Mouse (Mus musculus): Measurements from ENCODE around the gene Avl9.

Gene Avl9

DNA sequence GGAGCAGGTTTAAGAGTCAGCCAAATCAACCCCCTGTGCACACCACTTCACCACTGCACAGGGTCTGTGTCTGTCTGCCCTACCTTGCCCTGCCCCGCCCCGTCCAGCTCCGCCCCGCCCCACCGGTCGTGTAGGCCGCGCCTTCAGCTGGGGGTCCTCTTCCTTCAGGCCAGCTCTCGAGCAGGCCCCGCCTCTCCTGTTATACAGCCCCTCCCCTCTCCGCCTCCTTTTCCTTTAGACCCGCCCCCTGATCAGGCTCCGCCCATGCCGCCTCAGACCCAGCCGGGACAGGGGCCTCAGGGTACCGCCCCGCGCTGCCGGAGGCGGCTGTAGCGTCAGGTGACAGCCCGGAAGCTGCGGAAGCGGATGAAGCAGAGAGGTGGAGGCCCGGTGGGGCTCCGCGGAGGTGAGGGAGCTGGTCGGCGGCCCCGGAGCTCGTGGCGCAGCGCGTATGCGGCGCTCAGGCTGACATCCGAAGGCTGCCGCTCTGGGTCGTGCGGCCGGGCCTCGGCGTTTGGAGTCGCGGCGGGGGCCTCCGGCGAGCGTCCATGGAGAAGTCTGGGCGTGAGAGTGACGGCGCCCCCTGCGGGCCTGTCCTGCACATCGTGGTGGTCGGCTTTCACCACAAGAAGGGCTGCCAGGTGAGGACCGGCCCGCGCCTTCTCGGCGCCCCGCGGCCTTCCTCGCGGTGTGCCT is at the start of gene Avl9:
TSS of gene Avl9 (plus strand) at position 326 of the 696 bp plus-strand sequence.
- DNase-seq, result peak; percentile 98

DNA sequence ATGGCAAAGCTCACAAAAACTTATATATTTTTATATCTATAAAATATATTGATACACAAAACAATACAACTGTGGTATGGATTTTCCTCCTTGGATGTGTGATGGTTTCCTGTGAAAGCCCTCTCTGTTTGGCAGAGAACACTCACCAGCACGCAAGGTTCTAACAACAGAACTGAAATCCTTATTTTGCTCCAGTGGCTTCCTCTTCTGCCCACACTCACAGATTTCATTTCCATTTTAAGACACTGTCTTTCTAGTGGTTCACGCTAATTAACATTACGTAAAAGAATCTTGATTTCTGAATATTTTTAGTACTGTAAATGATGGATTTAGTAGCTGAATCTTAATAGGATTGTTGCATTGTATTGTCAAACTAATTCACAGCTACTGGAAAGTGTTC is 26.5 kb upstream of the Avl9 start:
- no peak for DNase-seq

- peak; percentile 38 for DNase-seq
Measured at GRCm38 (mm10) chr6:56691205-56691604, 23.5 kb upstream of the Avl9 start.

DNA sequence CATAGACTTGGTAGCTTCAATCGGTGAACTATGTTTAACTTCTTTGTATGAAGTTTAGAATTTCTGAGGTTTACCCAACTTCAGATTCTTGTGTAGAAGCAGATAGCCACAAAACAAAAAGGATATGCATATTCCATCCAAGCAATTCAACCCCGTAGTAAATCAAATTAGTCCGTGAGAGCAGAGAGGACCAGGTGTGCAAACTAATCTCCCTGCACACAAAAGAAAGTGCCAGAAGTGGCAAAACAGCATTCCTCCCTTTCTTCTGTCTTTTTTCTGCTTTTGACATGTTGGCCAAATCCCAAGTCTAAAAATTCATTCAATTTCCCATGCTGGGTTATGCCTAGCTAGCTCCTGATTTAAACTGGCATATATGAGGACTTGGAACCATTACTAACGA is 22.3 kb upstream of the Avl9 start:
- DNase-seq, result no peak

DNA sequence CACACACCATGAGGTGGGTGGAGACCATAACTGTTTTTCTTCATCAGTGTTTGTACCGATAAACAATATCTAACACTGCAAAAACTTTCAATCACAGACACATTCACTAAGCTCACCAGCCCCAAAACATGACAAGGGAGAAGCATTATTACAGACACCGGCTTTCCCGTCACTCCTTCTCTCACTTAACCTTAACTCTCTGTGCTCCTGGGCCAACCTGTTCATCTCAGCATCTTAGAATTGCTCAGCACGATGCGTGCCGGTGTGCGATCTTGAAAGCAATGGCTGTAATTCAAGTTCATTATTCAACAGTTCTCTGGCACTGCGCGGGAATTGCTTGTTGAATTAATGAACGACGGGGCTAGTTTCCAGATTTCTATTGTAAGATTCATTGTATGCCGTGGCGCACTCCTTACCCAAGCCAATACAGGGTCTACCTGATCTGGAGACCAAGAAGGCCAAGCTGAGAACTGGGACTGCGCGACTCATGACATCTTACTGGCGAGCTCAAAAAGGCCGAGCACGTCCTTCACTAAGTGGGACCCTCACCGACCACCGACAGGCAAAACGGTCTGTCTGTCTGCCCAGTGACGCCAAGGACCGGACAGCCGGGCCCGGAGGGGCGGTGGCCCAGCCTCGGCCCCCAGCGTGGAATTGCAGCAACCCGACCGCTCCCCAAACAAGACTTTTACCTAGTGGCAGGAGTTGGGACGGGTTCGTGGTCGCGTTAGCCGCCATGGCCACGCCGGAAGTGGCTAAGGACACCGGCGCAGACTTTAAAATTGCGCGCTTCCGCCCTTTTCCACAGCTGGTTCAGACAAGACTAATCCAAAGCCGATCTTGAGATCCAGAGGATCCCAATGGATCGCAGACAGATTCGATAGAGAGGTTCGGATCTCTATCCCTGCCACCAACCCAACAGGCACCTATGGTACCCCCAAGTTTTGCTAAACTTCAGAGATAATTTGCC is 10.5 kb upstream of the Avl9 start, which contains the start of gene Lsm5:
TSS of gene Lsm5 (minus strand) at position 780 of the 970 bp plus-strand sequence.
- peak; percentile 86 for DNase-seq

DNA sequence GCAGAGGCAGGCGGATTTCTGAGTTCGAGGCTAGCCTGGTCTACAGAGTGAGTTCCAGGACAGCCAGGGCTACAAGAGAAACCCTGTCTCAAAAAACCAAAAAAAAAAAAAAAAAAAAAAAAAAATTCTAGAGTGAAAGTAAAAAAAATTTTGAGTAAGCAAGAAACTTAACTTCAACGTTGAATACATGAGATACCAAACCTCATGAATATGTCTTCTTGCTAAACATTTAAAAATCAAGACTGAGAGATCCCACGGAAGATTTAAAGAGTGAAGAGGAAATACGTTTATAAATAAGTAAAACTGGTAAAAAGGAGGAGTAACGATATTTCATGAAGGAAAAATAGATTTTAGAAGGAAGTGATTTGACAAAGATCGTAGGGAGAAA is 519 bp upstream of the Avl9 start:
- no peak for DNase-seq

GRCm38 (mm10) chr6:56715270-56715666 is 569 bp downstream of the Avl9 start:
- DNase-seq, result no peak

- no peak for DNase-seq
Measured at GRCm38 (mm10) chr6:56719071-56719470, 4.4 kb downstream of the Avl9 start.

- DNase-seq, result no peak
Measured at GRCm38 (mm10) chr6:56720877-56721276, 6.2 kb downstream of the Avl9 start.

DNA sequence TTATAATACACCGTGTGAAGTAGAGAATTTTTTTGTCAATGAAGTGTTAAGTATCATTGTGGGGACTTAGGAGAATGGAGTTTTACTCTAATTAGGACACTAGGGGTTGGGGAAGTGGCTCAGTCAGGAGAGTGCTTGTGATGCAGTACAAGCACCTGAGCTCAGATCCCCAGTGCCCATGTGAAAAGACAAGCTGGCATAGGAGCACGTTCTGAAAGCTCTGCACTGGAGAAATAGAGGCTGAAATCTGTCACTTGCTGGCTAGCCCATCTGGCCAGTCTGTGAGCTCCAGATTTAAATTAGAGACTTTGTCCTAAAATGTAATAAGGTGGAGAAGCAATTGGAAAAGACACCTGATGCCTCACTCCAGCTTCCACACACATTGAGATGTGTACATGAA is 17.8 kb downstream of the Avl9 start:
- DNase-seq, result no peak

DNA sequence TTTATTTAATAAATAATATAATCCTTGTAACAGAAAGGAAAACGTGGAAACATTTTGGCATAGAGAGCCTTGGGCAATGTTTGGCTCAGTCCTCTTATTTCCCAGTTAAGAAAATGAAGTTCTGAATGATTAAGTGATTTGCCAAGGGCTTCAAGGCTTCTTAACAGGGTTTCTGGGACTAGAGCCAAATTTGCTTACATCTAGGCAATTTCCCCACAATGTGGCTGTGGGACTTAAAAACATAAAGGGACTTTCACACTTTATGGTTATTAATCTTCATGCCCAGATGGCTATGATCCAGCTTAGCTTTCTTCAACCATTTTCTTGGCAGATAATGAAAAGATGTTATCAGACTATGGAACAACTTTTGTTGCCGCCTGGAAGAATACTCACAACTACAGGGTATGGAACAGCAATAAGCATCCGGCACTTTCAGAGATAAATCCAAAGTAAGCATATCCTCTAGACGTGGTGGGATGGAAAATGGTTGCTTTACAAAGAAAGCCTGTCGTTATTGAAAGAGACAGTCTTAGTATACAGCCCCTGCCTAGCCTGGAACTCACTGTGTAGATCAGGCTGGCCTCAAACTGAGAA is 31.3 kb downstream of the Avl9 start:
- DNase-seq, result no peak

DNA sequence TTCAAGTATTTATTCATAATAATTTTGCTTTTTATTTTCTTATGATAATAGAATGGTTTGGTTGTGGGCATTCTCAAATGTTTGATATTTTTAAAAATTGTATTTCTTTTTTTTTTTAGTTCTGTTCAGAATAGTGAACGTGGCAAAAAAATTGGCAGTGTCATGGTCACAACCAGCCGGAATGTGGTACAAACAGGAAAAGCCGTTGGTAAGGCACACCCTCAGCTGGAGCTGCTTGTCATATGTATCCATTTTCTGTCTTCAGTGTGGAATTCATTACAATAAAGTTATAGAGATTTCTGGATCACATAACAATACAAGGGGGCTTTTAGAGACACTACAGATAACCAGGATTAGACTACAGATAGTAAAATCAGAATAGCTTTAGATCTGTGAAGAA is 39.0 kb downstream of the Avl9 start:
- DNase-seq, result no peak

DNA sequence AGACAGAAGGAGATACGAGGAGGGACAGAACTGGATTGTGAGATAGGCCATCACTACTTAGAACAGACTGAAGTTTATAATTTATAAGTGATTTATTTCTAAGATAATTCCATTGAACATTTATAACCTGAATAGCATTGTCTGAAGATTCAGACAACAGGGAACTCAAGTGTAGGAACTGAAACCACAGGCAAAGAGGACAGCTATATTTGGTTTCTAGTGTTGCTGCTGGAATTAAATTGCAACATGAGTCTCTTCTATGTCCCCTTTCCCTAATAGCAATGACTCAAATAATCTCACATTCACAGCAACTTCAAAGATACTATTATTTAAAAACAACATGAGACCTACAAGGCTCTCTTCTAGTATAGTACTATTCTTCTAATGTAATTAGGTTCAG is 41.4 kb downstream of the Avl9 start:
- no peak for DNase-seq

DNA sequence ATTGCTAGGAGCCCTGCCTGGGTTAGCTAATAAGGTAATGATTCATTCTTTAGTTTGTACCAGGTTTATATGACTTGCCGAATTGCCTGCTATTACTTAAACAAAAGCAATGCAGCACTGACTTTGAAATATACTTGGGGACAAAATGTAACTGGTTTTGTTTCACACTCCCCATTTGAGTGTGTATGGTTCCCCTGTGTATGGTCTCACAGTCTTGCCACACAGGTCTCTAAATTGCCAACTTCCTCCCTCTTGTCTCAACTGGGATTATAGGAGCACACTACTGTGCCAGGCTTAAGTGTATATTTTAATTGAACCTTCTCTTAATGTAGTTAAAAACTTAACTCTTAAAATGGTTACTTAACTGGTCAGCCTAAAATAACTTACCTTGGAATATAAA is 44.6 kb downstream of the Avl9 start:
- no peak for DNase-seq

GRCm38 (mm10) chr6:56765265-56765664 is 50.6 kb downstream of the Avl9 start:
- DNase-seq, result no peak

DNA sequence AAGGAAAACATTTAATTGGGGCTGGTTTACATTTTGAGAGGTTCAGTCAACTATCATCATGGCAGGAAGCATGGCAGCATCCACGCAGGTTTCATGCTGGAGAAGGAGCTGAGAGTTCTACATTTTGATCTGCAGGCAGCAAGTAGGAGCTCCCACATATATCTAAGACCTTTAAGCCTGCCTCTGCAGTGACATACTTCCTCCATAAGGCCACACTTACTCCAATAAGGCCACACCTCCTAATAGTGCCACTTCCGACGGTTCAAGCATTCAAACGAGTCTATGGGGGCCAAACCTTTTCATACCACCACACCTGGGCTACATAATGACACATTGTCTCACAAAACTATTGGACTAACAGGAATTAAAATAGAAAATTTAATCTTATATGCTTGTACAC is 51.0 kb downstream of the Avl9 start:
- DNase-seq, result no peak

DNA sequence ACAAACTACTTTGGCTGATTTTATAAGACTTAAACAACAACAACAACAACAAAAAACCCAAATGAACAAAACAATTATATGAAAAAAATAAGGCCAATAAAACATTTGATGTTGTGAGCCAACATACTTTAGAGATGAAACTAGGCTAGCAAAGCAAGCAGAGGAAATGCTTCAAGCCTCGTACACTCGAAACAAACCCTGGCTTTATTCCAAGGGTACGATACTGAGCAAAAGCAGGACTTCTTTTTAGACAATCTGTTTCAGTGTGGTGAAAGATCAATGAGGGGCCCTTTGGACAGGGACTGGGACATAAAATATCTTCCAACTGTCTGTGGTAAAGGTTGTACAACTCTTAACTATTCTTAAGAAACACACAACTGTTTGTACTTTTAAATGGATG is 61.1 kb downstream of the Avl9 start:
- DNase-seq, result no peak

DNA sequence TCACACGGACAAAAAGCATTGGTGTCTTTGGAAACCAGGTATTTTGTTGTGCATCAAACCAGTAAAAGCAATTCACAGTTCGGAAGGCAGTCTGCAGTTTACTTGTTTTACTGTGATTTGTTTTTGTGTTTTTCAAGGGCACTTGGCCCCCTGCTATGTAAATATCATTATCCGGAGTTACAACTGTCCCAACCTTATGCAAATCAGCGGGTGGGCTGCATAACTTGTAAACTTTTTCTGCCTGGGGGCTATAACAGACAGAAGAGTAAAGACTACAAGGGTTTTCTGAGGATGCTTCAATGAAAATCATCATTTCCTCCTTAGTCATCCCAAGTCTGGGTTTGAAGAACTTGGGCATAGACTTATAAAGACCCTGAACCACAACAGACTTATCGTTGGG is 64.9 kb downstream of the Avl9 start:
- DNase-seq, result no peak

- DNase-seq, result no peak
Measured at GRCm38 (mm10) chr6:56783561-56784272, 69.0 kb downstream of the Avl9 start.

GRCm38 (mm10) chr6:56785068-56785467 is 70.4 kb downstream of the Avl9 start:
- no peak for DNase-seq

DNA sequence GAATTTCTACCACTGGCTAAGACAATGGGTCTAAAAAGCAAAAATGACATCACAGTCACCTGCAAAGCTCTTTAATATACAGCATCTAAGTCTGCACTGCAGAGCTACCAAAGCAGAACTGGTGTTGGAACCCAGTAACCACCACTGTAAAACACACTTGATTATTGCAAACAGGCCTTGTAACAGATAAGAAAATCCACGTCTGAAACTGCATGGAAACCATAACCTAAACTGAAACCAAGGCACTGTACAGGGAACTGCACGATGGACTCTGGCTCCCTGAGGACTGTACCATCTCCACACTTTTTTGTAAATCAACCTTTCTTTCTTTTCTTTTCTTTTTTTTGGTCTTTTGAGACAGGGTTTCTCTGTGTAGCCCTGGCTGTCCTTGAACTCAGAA is 73.0 kb downstream of the Avl9 start:
- DNase-seq, result no peak

DNA sequence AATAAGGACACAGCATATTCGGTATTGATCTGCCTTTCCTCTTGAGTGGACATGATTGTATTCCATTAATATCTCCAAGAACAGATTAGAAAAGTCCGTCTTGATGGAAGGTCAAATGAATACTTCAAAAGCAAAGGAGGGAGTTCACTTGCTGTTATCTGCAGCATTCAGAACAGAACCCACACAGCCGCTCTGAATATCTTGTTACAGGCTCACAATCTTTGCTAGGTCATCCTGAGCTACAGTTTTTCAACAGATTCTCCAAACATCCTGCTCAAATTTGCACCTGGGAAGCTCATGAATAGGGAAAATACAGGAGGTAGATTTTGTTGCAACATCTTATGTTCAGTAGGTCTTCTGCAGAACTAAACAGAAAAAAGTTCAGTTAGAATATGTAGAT is 74.6 kb downstream of the Avl9 start:
- DNase-seq, result no peak

DNA sequence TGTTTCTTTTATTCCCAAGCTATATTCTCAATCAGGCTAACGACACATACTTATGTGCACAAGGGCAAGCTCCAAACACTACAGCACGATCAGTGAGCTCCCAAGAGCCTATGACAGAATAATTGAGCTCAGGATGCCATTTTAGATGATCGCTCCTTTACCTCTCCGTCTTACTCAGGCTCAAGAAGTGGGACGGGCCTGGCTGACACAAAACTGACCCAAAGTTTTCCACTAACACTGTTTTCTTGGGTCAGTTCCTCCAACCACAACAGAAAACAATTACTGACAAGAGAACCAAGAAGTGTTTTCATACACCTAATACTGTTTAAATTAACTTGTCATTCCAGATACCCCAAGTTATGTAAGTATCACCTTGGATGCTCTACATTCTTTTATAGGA is 80.1 kb downstream of the Avl9 start:
- no peak for DNase-seq

Data from layer of hippocampus, adult 9-11 months (tissue).